Mouse (Mus musculus): ENCODE data around the gene Tmem176b.
A peak's percentile ranks its signal among the peaks of the same experiment; 100 is the strongest.
"Not testable (repeated sequence)": the region's sequence is repeated elsewhere in the genome, so short reads cannot be mapped to it uniquely, and the experiment has no call there.

Gene Tmem176b

DNA sequence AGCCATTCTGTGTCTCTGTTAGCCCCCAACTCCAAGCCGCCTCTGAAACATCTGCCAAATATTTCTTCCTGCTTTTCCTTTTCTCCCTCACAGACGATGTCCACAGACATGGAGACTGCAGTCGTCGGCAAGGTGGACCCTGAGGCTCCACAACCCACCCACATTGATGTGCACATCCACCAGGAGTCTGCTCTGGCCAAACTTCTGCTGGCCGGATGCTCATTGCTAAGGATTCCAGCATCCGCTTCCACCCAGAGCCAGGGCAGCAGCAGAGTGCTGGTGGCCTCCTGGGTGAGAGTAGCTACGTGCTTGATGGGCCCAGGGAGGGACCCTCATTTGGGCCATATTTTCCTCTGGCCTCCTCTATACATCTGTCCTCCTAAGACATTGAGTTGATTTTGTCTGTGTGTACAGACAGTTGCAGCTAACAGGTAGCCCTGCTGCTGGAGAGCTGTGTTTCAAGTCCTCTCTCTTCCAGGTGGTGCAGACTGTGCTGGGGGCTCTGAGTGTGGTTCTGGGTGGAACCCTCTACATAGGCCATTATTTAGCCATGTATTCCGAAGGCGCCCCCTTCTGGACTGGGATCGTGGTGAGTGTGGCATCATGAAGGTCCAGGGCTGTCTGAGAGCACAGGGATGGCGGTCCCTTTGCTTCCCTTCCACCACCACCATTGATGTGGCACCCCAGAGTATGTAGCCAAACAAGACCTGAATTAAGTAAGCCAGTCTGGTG is 981 bp upstream of the Tmem176b start:
- DNase-seq (ENCODE audit: low read depth): peak; percentile 48

GRCm38 (mm10) chr6:48840371-48840969 is 826 bp downstream of the Tmem176b start, which contains the start of gene Tmem176a:
Gene Tmem176a (plus strand): TSS chr6:48840919.
- no peak for DNase-seq (ENCODE audit: low read depth)

DNA sequence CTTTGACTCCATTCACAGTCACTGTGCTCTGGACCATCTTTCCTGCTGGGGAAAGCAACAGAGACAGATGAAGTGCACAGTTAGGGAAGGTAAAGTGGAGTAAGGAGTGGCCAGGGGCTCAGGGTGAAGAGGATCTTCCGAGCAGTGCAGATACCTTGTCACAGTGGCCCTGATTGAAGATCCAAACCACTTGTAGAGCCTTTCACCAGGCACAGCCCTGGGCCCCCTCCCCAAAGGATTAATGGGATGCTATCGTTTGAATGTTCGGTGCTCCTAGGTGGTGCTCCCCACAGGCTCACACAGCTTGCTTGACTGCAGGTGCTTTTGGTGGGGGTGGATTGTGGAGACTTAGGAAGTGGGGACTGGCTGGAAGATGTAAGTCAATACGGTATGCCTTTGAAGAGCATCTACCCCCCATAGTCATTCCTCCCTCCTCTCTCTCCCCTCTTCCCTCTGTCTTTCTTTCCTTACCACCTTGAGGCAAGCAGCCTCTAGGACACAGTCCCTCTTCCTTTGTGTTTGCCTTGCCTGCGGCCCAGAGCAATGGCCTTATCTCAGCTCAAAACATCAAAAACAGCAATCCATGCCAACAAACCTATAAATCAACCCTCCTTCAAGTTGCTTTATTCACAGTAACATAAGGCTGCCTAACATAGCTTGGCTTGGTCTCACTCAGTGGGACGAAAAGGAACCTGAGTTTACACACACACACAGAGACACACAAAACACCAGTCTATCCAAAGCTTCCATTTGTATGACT is 2.8 kb downstream of the Tmem176b start:
- DNase-seq (ENCODE audit: low read depth): no peak

- no peak for DNase-seq (ENCODE audit: low read depth)
Observed at GRCm38 (mm10) chr6:48837516-48837915, 3.8 kb downstream of the Tmem176b start.

GRCm38 (mm10) chr6:48836146-48836545 is 5.2 kb downstream of the Tmem176b start:
- DNase-seq (ENCODE audit: low read depth): no peak

- DNase-seq (ENCODE audit: low read depth): no peak
Observed at GRCm38 (mm10) chr6:48835241-48835640, 6.1 kb downstream of the Tmem176b start.

- no peak for DNase-seq (ENCODE audit: low read depth)
Observed at GRCm38 (mm10) chr6:48833515-48833914, 7.8 kb downstream of the Tmem176b start.

DNA sequence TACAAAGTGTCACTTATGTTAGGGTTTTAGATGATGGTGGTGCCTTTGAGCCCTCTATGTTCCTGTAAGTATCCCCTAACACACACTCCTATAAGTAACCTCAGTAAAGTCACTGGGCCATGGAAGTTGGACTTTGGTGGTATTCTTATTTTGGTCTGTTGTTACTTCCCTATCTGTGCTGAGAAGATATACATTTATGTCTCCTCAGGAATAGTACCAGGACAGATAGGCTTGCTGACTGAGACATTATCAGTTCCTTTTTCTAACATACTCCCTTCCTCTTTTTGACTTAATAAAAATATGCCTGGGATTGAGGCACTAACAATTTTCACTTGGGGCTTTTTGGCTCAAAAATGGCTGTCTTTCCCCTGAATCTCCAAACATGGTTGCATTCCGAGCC is 8.9 kb downstream of the Tmem176b start:
- DNase-seq (ENCODE audit: low read depth): no peak

DNA sequence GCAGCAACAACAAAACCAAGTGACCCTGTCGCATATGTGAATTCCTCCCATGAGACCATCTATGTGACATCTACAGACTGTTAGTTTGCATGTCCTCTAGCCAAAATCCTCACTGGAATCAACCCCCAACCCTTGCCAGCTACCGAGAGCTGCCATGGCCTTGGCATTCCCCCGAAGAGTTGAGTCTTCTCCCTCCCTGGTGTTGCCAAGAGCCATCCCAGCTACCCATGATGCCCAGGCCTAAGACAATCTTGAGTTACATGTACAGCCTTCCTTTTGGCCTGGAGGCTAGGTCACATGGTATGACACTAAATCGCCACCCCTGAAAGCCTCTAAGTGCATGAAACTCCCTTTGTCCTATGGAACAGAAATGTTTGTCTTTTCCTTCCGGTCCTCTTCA is 10.2 kb downstream of the Tmem176b start:
- no peak for DNase-seq (ENCODE audit: low read depth)

- no peak for DNase-seq (ENCODE audit: low read depth)
Observed at GRCm38 (mm10) chr6:48830241-48830640, 11.1 kb downstream of the Tmem176b start.

DNA sequence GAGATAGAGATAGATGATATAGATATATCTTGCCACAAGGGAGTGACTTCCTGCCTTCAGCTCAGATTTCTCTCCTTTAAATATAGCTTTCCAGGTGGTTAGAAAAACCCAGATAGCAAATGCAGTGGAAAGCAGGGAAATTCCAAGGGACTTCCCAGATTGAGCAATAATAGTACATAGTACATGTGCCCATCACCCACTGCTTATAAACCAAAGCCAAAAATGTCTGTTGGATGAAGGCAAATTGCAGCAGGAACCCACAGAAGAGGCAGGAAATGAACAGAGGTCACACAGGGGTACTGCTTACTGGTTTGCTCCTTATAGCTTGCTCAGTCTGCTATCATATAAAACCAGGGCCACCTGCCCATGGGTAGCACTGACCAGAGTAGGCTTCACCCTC is 11.6 kb downstream of the Tmem176b start:
- peak; percentile 65 for DNase-seq (ENCODE audit: low read depth)

DNA sequence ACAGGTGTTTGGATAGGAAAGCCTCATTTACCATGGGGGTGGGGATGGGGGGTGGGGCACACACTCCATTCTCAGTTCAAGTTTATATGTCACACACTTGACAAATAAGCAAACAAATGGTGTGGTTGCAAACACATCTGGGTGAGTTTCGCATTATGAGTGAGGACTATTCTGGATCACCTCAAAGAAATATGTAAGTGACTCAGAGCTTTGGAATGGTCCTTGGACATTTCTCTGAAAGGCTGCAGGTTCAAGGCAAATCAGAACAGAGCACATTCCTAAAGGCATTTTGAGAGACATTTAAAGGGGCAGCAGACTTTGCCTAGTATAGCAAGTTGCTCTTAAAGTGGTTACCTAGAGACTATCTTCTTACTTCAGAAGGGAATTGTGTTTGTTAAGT is 12.3 kb downstream of the Tmem176b start:
- no peak for DNase-seq (ENCODE audit: low read depth)

DNA sequence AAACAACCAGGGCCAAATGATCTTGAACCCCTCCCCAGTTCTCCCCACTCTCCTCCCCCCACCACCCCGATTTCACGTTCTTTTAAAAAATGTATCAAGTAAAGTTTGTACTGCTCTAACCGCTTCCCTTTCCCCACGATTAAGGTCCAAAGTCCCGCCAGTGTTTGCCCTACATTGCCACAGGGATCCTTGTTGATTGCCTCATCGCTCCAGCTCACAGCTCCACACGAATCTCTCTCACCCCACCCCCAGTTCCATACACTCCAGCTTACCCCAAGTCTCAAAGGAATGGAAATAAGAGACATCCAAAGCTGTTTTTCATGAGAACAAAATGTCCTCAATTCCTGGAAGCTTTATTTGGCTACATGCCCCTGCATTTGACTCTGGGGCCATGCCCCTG is 16.3 kb downstream of the Tmem176b start:
- DNase-seq (ENCODE audit: low read depth): no peak

DNA sequence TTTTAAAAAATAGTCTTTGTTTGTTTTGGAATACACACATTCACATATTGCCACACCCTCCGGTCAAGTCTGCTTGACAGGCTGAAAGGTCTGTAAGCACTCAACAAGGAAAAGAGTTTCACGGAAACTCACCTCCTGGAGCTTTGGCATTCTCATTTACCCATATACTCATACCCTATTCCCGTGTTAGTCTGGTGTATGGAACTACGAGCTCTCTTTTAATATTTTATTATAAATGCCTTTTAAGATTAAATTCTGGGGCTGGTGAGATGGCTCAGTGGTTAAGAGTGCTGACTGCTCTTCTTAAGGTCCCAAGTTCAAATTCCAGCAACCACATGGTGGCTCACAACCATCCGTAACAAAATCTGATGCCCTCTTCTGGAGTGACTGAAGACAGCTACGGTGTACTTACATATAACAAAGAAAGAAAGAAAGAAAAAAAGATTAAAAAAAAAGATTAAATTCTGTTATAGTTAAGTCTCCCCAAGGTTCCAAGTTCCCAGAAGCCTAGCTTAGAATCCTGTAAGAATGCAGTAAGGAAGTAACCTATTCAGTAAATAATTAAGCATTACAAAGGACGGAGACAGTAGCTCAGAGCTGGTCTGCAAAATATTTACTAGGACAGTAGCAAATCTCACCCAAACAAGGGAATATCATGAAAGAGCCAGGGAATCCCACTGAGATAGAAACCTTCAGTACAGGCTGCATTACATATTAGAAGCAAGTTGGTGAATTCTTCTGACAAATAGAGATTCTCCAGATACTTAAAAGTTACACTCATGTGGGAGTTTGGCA is 19.1 kb downstream of the Tmem176b start:
- not testable (repeated sequence) for DNase-seq (ENCODE audit: low read depth)

GRCm38 (mm10) chr6:48817815-48818214 is 23.5 kb downstream of the Tmem176b start:
- peak; percentile 93 for DNase-seq (ENCODE audit: low read depth)

DNA sequence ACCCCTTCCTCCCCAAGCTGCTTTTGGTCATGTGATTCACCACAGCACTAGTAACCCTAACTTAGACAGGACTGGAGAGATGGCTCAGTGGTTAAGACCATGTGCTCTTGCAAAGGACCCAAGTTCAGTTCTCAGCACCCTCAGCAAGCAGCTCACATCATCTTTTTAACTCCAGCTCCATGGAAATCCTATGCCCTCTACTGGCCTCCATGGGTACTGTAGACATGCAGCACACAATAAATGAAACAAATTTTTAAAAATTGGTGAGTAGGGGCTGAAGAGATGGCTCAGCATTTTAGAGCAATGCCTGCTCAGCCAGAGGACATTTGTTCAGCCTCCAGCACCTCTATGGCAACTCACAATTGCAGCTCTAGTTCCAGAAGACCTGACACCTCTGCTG is 26.3 kb downstream of the Tmem176b start:
- peak; percentile 38 for DNase-seq (ENCODE audit: low read depth)

DNA sequence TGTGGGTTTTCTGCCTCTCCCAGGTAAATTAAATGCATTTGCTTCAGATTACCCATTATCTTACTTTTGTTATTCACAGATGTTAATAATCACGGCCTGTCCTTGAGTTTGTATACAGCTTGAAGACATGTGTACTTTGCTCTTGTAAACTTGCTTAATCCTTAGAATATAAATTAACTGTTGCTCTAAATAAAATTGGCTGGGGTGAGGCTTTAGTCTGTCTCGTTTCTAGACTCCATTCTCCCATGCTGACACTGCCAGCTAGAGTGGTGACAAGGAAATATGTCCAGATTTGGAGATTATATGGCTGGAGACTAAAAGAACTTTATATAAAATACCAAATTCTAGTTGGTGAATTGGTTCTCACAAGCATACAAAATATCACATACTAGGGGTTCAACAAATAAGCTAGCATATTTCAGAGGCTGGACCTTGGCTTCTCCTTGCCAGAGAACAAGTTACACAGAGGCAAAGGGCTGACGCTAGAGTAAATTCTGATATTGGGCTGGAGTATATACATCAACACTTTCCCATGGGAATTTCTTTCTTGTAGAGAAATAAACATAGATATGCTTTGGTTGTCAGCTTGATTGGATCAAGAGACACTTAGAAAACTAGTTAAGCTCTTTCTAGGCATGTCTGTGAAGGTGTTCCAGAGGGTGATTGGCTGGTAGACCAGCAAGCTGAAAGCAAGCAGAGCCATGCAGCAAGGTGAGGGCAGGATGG is 31.6 kb downstream of the Tmem176b start:
- DNase-seq (ENCODE audit: low read depth): no peak

GRCm38 (mm10) chr6:48806746-48807145 is 34.5 kb downstream of the Tmem176b start:
- DNase-seq (ENCODE audit: low read depth): no peak

DNA sequence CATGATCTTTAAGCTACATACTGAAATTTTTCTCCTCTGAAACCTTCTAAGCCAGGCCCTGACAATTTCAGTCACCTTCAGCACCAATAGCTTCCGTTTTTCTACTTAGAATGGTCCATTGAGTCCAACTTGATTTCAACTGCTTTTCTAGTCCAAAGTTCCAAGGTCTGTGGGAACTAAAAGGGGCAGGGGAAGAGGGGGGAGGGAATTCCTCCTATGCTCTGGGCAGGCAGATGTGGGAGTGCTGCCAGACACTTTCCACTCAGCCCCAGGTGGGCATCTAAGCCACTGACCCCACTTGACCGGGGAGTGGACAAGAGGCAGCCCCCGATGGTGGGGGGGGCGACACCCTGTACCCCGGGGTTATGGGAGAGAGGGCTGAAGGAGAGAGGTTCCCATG is 37.0 kb downstream of the Tmem176b start:
- no peak for DNase-seq (ENCODE audit: low read depth)

- DNase-seq (ENCODE audit: low read depth): peak; percentile 22
Observed at GRCm38 (mm10) chr6:48803406-48804051, 37.8 kb downstream of the Tmem176b start.

DNA sequence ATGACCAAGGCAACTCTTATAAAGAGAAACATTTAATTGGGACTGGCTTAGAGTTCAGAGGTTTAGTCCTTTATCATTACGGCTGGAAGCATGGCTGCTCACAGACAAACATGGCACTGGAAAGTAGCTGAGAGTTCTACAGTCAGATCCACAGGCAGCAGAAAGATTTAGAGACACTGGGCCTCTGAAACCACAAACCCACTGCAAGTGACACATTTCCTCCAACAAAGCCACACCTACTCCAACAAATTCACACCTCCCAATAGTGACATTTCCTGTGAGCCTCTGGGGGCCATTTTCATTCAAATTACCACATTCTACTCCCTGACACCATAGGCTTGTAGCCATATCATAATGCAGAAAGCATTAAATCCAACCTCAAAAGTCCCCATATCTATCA is 39.4 kb downstream of the Tmem176b start:
- DNase-seq (ENCODE audit: low read depth): peak; percentile 86

Data from induced T-regulatory cell, adult 2 months (primary cell).